Mouse (Mus musculus): ENCODE data around the gene Fscn2. TPM values are rescaled to one million over a fixed set of nuclear protein-coding genes. Genes with fewer than 3 reads are reported as not detected.

Gene Fscn2
- total and polyA plus RNA-seq, 3 experiments = not detected

GRCm38 (mm10) chr11:120320156-120320555 is 41.2 kb upstream of the Fscn2 start:
- Histone ChIP-seq H3K9ac (ENCODE audit: insufficient read depth, low read depth) (no peak overlapping the region), H3K4me3 (replicated peaks in 1 of 3; ENCODE audit: low read depth in 2 of 3, low read length in 2 of 3, poor library complexity in 1 of 3) (no peak overlapping the region), H3K36me3 (replicated peaks in 1 of 2; ENCODE audit: control insufficient read depth in 1 of 2, insufficient read depth in 1 of 2, low read length in 1 of 2) (no peaks in the 10 kb centered on the region), H3K4me2 (ENCODE audit: insufficient read depth, low read depth, poor library complexity, severe bottlenecking) (no peak overlapping the region), H3K79me2 (replicated peaks; ENCODE audit: control insufficient read depth, extremely low read depth, insufficient read depth, poor library complexity, severe bottlenecking) (no peaks in the 10 kb centered on the region), H3K27me3 (replicated peaks) (peaks cover 30% of the 10 kb centered on the region), H3K9me3 (replicated peaks; ENCODE audit: low read length) (peaks cover 3% of the 10 kb centered on the region), H3K27ac (ENCODE audit: insufficient read depth, low read depth) (no peak overlapping the region), H3K4me1 (ENCODE audit: control insufficient read depth in 1 of 2, insufficient read depth in 2 of 2) (peaks cover 3 to 19% of the 10 kb centered on the region in 2 experiments)
- dilution Hi-C loops (cut with MboI; ENCODE audit: extremely low pct_ligation_motif_present, extremely low pct_unique_long_range_greater_than_20kb, low sequenced_read_pairs) (no loop called here), in situ Hi-C loops (cut with MboI; ENCODE audit: low pct_ligation_motif_present, low pct_unique_long_range_greater_than_20kb, low sequenced_read_pairs) (no loop called here)
- DNase-seq (ENCODE audit: extremely low read depth) = no peak
- no peak for TF ChIP-seq E2F4 (IDR thresholded peaks at IDR 0.05; ENCODE audit: insufficient replicate concordance, low read depth, low read length)
- no peak for TF ChIP-seq USF2 (conservative IDR thresholded peaks at IDR 0.05; ENCODE audit: low read depth, low read length)
- no peak for TF ChIP-seq NRF1 (IDR thresholded peaks at IDR 0.05; ENCODE audit: low read depth, low read length)
- no peak for TF ChIP-seq HCFC1 (IDR thresholded peaks at IDR 0.05; ENCODE audit: low read depth, low read length)
- TF ChIP-seq TBP (conservative IDR thresholded peaks at IDR 0.05; ENCODE audit: low read depth, low read length) = no peak
- no peak for TF ChIP-seq JUND (conservative IDR thresholded peaks at IDR 0.05; ENCODE audit: low read depth, low read length)
- no peak for TF ChIP-seq ZMIZ1 (IDR thresholded peaks at IDR 0.05; ENCODE audit: low read depth, low read length)
- TF ChIP-seq MAFK (IDR thresholded peaks at IDR 0.05; ENCODE audit: insufficient replicate concordance, low read length) = no peak
- no peak for TF ChIP-seq JUN (IDR thresholded peaks at IDR 0.05; ENCODE audit: insufficient read depth, low read depth, low read length)
- no peak for TF ChIP-seq MEF2A (IDR thresholded peaks at IDR 0.05; ENCODE audit: borderline replicate concordance, low read depth, low read length)
- TF ChIP-seq CTCF (conservative IDR thresholded peaks at IDR 0.05 in 1 of 2, IDR thresholded peaks at IDR 0.05 in 1 of 2; ENCODE audit: low read depth in 2 of 2, low read length in 2 of 2) = no peak
- no peak for TF ChIP-seq MAX (IDR thresholded peaks at IDR 0.05; ENCODE audit: low read length)
- TF ChIP-seq USF1 (IDR thresholded peaks at IDR 0.05; ENCODE audit: low read depth, low read length) = no peak
- TF ChIP-seq BHLHE40 (IDR thresholded peaks at IDR 0.05; ENCODE audit: low read depth, low read length) = no peak
- TF ChIP-seq GABPA (IDR thresholded peaks at IDR 0.05; ENCODE audit: insufficient replicate concordance, low read depth, low read length) = no peak

- no peaks in the 10 kb centered on the region for H3K36me3 ChIP-seq (replicated peaks in 1 of 2; ENCODE audit: control insufficient read depth in 1 of 2, insufficient read depth in 1 of 2, low read length in 1 of 2)
- in situ Hi-C loops (cut with MboI; ENCODE audit: low pct_ligation_motif_present, low pct_unique_long_range_greater_than_20kb, low sequenced_read_pairs) = no loop called here
- dilution Hi-C loops (cut with MboI; ENCODE audit: extremely low pct_ligation_motif_present, extremely low pct_unique_long_range_greater_than_20kb, low sequenced_read_pairs) = no loop called here
- DNase-seq (ENCODE audit: extremely low read depth) = no peak
- peaks cover 10% of the 10 kb centered on the region for H3K9me3 ChIP-seq (replicated peaks; ENCODE audit: low read length)
- H3K27me3 ChIP-seq (replicated peaks) = peaks cover 10% of the 10 kb centered on the region
- no peak overlapping the region for H3K4me2 ChIP-seq (ENCODE audit: insufficient read depth, low read depth, poor library complexity, severe bottlenecking)
- H3K4me1 ChIP-seq (ENCODE audit: control insufficient read depth in 1 of 2, insufficient read depth in 2 of 2) = peaks cover 5 to 7% of the 10 kb centered on the region in 2 experiments; a peak in 3 of 4 replicates
- TF ChIP-seq RAD21 (IDR thresholded peaks at IDR 0.05; ENCODE audit: low read depth, low read length) (no peak), ELF1 (IDR thresholded peaks at IDR 0.05; ENCODE audit: low read depth, low read length) (no peak), BHLHE40 (IDR thresholded peaks at IDR 0.05; ENCODE audit: low read depth, low read length) (no peak), EP300 (IDR thresholded peaks at IDR 0.05; ENCODE audit: low read length) (no peak), JUN (IDR thresholded peaks at IDR 0.05; ENCODE audit: insufficient read depth, low read depth, low read length) (no peak), GABPA (IDR thresholded peaks at IDR 0.05; ENCODE audit: insufficient replicate concordance, low read depth, low read length) (no peak), MAFK (IDR thresholded peaks at IDR 0.05; ENCODE audit: insufficient replicate concordance, low read length) (no peak), NRF1 (IDR thresholded peaks at IDR 0.05; ENCODE audit: low read depth, low read length) (no peak), USF1 (IDR thresholded peaks at IDR 0.05; ENCODE audit: low read depth, low read length) (no peak), TBP (conservative IDR thresholded peaks at IDR 0.05; ENCODE audit: low read depth, low read length) (no peak), ETS1 (conservative IDR thresholded peaks at IDR 0.05; ENCODE audit: low read depth, low read length) (no peak), E2F4 (IDR thresholded peaks at IDR 0.05; ENCODE audit: insufficient replicate concordance, low read depth, low read length) (no peak), CHD1 (IDR thresholded peaks at IDR 0.05; ENCODE audit: low read depth, low read length) (no peak), MXI1 (IDR thresholded peaks at IDR 0.05; ENCODE audit: low read depth, low read length) (no peak), NELFE (IDR thresholded peaks at IDR 0.05; ENCODE audit: low read depth, low read length) (no peak)
- H3K4me3 ChIP-seq (replicated peaks in 1 of 3; ENCODE audit: low read depth in 2 of 3, low read length in 2 of 3, poor library complexity in 1 of 3) = no peak overlapping the region
- H3K79me2 ChIP-seq (replicated peaks; ENCODE audit: control insufficient read depth, extremely low read depth, insufficient read depth, poor library complexity, severe bottlenecking) = no peaks in the 10 kb centered on the region
- no peak overlapping the region for H3K9ac ChIP-seq (ENCODE audit: insufficient read depth, low read depth)
- H3K27ac ChIP-seq (ENCODE audit: insufficient read depth, low read depth) = no peak overlapping the region
Observed at GRCm38 (mm10) chr11:120335431-120336021, 25.8 kb upstream of the Fscn2 start.
